Mouse (Mus musculus) stomach, embryonic 16.5 days (tissue): ENCODE results near the gene Tnfrsf18. TPM values are rescaled to one million over a fixed set of nuclear protein-coding genes. Genes with fewer than 3 reads are reported as not detected.

Experiments
- ATAC-seq: fragments of 200-750 bp; cut with Nextera tagmentation; 2 replicates; pipeline ENCODE4 v1.8.0; 2017; ENCODE audit warnings: moderate number of reproducible peaks, moderate TSS enrichment; ENCODE audit not compliant: insufficient read depth, low FRiP score
- H3K27ac ChIP-seq: fragments of 300-500 bp; sonication (generic); 2 replicates; pipeline ENCODE4 v1.5.1; 2014; ENCODE audit warnings: low read length
- H3K27me3 ChIP-seq: fragments of 300-500 bp; sonication (generic); 2 replicates; pipeline ENCODE4 v1.6.1; 2014; ENCODE audit warnings: low read length, control low read depth, mixed read lengths; ENCODE audit not compliant: control insufficient read depth, insufficient read depth
- H3K36me3 ChIP-seq: fragments of 300-500 bp; sonication (generic); 2 replicates; pipeline ENCODE4 v1.6.1; 2014; ENCODE audit warnings: low read length; ENCODE audit not compliant: control insufficient read depth, insufficient read depth
- H3K4me1 ChIP-seq: fragments of 300-500 bp; sonication (generic); 2 replicates; pipeline ENCODE4 v1.6.1; 2014; ENCODE audit warnings: low read length, control low read depth, mixed read lengths; ENCODE audit not compliant: control insufficient read depth, insufficient read depth
- H3K4me2 ChIP-seq: fragments of 300-500 bp; sonication (generic); 2 replicates; pipeline ENCODE4 v1.6.1; 2014; ENCODE audit warnings: low read depth, low read length, mixed read lengths
- H3K4me3 ChIP-seq: fragments of 300-500 bp; sonication (generic); replicated peaks from 2 replicates; pipeline ENCODE4 v1.5.1; 2014; ENCODE audit warnings: mild to moderate bottlenecking, low read length
- H3K9ac ChIP-seq: fragments of 300-500 bp; sonication (generic); 2 replicates; pipeline ENCODE4 v1.6.1; 2014; ENCODE audit warnings: low read length
- H3K9me3 ChIP-seq: fragments of 300-500 bp; sonication (generic); replicated peaks from 2 replicates; pipeline ENCODE4 v1.6.1; 2016; ENCODE audit warnings: low read length, control low read depth; ENCODE audit not compliant: control insufficient read depth
- WGBS: fragments of 180-500 bp; shearing (Covaris S2); extraction: QIAGEN DNeasy Blood & Tissue Kit; methylation state at CpG from one replicate; pipeline ENCODE4 v1.1.7; 2014; 5-methylcytosine and 5-hydroxymethylcytosine counted together
- polyA plus RNA-seq: library from polyadenylated mRNA; unstranded; fragments of >200 nt; fragmentation: Nextera tagmentation; extraction: Ambion mirVana; gene quantifications from 2 replicates; pipeline ENCODE4 v1.2.1, GENCODE M21; 2015

The Tnfrsf18 gene
- polyA plus RNA-seq, 1 experiment from 2014 or later, result 2.4 TPM

- Histone ChIP-seq H3K36me3 (peaks cover 41% of the 10 kb centered on the region), H3K9me3 (no peaks in the 10 kb centered on the region), H3K27me3 (no peaks in the 10 kb centered on the region), H3K27ac (no peak overlapping the region), H3K4me2 (no peak overlapping the region), H3K9ac (no peak overlapping the region), H3K4me3 (no peak overlapping the region), H3K4me1 (no peaks in the 10 kb centered on the region)
- 94% methylated on average over 3 of the region's 3 CpGs for WGBS
- no peak for ATAC-seq
Measured at GRCm38 (mm10) chr4:156004109-156004508, 21.9 kb upstream of the Tnfrsf18 start.

- 95% methylated on average over 4 of the region's 4 CpGs for WGBS
- Histone ChIP-seq H3K27ac (no peak overlapping the region), H3K4me2 (no peak overlapping the region), H3K4me3 (no peak overlapping the region), H3K4me1 (no peaks in the 10 kb centered on the region), H3K36me3 (peaks cover 35% of the 10 kb centered on the region), H3K9ac (no peak overlapping the region), H3K9me3 (no peaks in the 10 kb centered on the region), H3K27me3 (no peaks in the 10 kb centered on the region)
- no peak for ATAC-seq
Measured at GRCm38 (mm10) chr4:156008369-156008768, 17.6 kb upstream of the Tnfrsf18 start.

GRCm38 (mm10) chr4:156013637-156014036 lies 12.3 kb upstream of the Tnfrsf18 start, which contains the start of gene Tnfrsf4:
TSS of gene Tnfrsf4 (plus strand) at chr4:156013843.
- Histone ChIP-seq H3K36me3 (peaks cover 18% of the 10 kb centered on the region), H3K27ac (no peak within 1 kb of the TSS), H3K4me2 (no peak within 1 kb of the TSS), H3K9ac (no peak within 1 kb of the TSS), H3K9me3 (no peaks in the 10 kb centered on the region), H3K4me1 (no peaks in the 10 kb centered on the region), H3K4me3 (no peak within 1 kb of the TSS), H3K27me3 (no peaks in the 10 kb centered on the region)
- 72% methylated on average over 8 of the region's 8 CpGs for WGBS
- ATAC-seq, result no peak

- Histone ChIP-seq H3K4me1 (no peaks in the 10 kb centered on the region), H3K9ac (no peak overlapping the region), H3K27me3 (no peaks in the 10 kb centered on the region), H3K36me3 (peaks cover 10% of the 10 kb centered on the region), H3K4me2 (no peak overlapping the region), H3K27ac (no peak overlapping the region), H3K4me3 (no peak overlapping the region), H3K9me3 (no peaks in the 10 kb centered on the region)
- WGBS, result 84% methylated on average over 2 of the region's 2 CpGs
- no peak for ATAC-seq
Measured at GRCm38 (mm10) chr4:156014436-156014835, 11.5 kb upstream of the Tnfrsf18 start.

- no peaks in the 10 kb centered on the region for H3K9me3 ChIP-seq
- no peaks in the 10 kb centered on the region for H3K27me3 ChIP-seq
- no peak overlapping the region for H3K9ac ChIP-seq
- no peak overlapping the region for H3K4me3 ChIP-seq
- no peak overlapping the region for H3K4me2 ChIP-seq
- H3K4me1 ChIP-seq, result no peaks in the 10 kb centered on the region
- no peaks in the 10 kb centered on the region for H3K36me3 ChIP-seq
- ATAC-seq, result no peak
- H3K27ac ChIP-seq, result no peak overlapping the region
- WGBS, result 87% methylated on average over 12 of the region's 12 CpGs
Measured at GRCm38 (mm10) chr4:156019771-156020170, 6.2 kb upstream of the Tnfrsf18 start.

GRCm38 (mm10) chr4:156021381-156021780 lies 4.6 kb upstream of the Tnfrsf18 start:
- no peaks in the 10 kb centered on the region for H3K9me3 ChIP-seq
- 54% methylated on average over 3 of the region's 3 CpGs for WGBS
- no peaks in the 10 kb centered on the region for H3K27me3 ChIP-seq

GRCm38 (mm10) chr4:156021942-156022419 lies 4.0 kb upstream of the Tnfrsf18 start:
- ATAC-seq, result no peak
- no peak overlapping the region for H3K9ac ChIP-seq
- H3K4me3 ChIP-seq, result no peak overlapping the region
- no peak overlapping the region for H3K4me2 ChIP-seq
- H3K36me3 ChIP-seq, result no peaks in the 10 kb centered on the region
- H3K9me3 ChIP-seq, result no peaks in the 10 kb centered on the region
- peaks cover 12% of the 10 kb centered on the region; the same call in 1 of the 2 replicates for H3K4me1 ChIP-seq
- no peak overlapping the region for H3K27ac ChIP-seq
- WGBS, result 46% methylated on average over 9 of the region's 9 CpGs
- H3K27me3 ChIP-seq, result no peaks in the 10 kb centered on the region

More at GRCm38 (mm10) chr4:156021381-156021780, 4.6 kb upstream of the Tnfrsf18 start:
- Histone ChIP-seq H3K4me3 (no peak overlapping the region), H3K4me1 (peaks cover 9% of the 10 kb centered on the region; the same call in 1 of the 2 replicates), H3K36me3 (no peaks in the 10 kb centered on the region), H3K27ac (no peak overlapping the region), H3K4me2 (no peak overlapping the region), H3K9ac (no peak overlapping the region)
- ATAC-seq, result no peak

- Histone ChIP-seq H3K4me2 (no peak overlapping the region), H3K27ac (no peak overlapping the region), H3K4me1 (peaks cover 12% of the 10 kb centered on the region; the same call in 1 of the 2 replicates), H3K9ac (no peak overlapping the region), H3K27me3 (no peaks in the 10 kb centered on the region), H3K36me3 (no peaks in the 10 kb centered on the region), H3K9me3 (no peaks in the 10 kb centered on the region), H3K4me3 (no peak overlapping the region)
- no peak for ATAC-seq
- 78% methylated on average over 9 of the region's 9 CpGs for WGBS
Measured at GRCm38 (mm10) chr4:156023520-156023919, 2.4 kb upstream of the Tnfrsf18 start.

GRCm38 (mm10) chr4:156024184-156024583 lies 1.8 kb upstream of the Tnfrsf18 start:
- Histone ChIP-seq H3K27me3 (no peaks in the 10 kb centered on the region), H3K4me1 (peaks cover 12% of the 10 kb centered on the region; the same call in 1 of the 2 replicates), H3K4me2 (no peak overlapping the region), H3K36me3 (peaks cover under 1% of the 10 kb centered on the region; the same call in 1 of the 2 replicates), H3K4me3 (no peak overlapping the region), H3K27ac (no peak overlapping the region), H3K9ac (no peak overlapping the region), H3K9me3 (no peaks in the 10 kb centered on the region)
- WGBS, result 87% methylated on average over 7 of the region's 7 CpGs
- ATAC-seq, result no peak
